Mouse (Mus musculus) adrenal gland, postnatal 25 days (tissue): ENCODE measurements around the gene Nsun7. TPM values are rescaled to one million over a fixed set of nuclear protein-coding genes. Genes with fewer than 3 reads are reported as not detected.

Experiments used
- DNase-seq: peaks from one replicate; pipeline ENCODE4 v3.0.0; 2021; ENCODE audit warnings: mixed read lengths
- total RNA-seq: library from RNA; stranded (reverse); gene quantifications from 2 replicates; pipeline ENCODE4 v1.2.3, GENCODE M21; 2021

The Nsun7 gene
- total RNA-seq, 1 experiment from 2014 or later: 0.70 TPM

DNA sequence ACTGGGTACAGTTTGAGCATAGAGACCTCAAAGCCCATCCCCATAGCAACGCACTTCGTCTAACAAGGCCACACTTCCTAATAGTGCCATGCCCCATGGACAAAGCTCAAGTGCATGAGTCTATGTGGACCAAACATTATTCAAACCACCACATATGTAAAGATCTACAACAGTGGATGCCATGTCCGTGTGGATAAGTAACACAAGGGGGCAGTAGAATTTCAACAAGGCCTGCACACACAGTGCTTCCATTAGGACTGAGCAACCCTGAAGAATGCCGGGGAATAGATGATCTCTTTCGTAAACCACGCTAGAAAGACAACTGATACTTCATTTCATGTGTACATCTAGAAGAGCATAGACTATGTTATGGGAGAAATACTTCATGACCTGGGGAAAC lies 21.0 kb downstream of the Nsun7 start:
- DNase-seq: no peak

DNA sequence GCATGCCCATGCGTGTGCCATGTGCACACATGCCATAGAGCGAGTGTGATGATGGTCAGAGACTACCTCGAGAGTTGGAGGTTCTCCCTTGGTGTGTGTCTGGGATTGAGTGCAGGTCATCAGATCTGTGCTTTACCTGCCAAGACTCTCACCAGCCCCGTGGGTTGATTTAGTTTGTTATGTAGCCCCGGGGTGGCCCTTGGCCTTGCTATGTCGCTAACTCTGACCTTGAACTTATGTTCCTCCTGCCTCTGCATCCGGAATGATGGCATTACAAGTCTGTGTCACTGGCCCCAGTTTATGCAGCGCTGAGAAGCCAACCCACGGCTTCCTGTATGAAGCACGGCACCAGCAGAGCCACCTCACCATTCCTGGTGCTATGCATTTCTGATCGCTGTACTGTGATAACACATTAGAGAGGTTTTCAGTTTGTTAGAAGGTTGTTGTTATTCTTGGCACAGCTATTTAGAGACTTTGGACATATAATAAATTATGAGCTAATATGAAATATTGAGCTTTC lies 34.5 kb downstream of the Nsun7 start:
- DNase-seq: no peak

DNA sequence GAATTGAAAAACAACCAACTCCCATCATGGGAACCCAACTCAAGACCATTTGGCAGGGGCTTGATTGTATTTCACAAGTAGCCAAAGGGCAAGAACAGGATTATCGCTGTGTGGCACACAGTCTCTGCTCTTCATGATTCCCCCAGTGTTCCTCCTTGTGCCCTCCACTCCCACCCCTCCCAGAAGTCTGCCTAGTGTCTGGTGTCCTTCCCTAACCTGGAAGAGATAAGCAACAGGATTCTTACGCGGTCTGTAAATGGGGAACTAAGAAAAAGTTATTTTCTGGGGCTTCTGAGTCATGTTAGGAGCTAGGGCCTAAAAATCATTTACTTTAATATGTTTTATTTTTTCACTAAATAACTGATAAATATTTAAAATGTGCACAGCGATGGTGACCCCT lies 35.3 kb downstream of the Nsun7 start:
- no peak for DNase-seq

DNA sequence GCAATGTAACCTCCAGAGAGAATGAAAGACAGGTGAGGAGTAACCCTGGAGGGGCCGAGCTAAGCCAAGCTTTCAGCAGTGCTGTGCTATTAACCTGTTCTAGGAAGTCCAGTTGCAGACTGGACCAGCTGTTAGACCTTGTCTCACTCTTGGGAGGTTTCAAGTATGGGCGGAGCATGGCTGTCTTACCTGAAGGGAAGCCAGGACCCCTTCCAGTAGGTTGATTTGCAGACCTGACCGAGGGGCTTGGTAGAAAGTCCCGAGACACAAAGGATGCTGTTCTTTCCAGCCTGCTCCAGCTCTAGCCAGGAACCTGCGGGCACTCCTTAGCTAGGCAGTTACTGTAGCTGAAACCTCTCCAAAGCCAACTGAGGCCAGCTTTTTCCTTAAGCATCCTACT lies 36.4 kb downstream of the Nsun7 start:
- no peak for DNase-seq

DNA sequence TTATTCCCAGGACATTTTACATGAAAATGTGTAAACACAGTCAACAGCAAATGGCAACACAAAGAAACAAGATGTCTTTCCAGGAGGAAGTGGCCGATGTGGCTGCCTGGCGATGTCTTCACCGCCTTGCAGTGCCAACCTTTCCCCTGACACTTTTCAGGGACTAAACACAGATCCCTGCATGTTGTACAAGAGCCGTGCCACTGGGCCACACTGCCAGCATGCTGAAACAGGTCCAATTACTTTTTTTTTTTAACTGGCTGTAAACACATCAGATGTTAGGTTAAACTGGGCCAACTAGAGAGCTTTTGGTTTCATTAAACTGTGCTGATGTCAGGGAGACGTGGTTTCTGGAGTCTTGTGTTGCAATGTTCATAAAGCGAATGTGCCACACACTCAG lies 39.2 kb downstream of the Nsun7 start:
- DNase-seq: no peak

DNA sequence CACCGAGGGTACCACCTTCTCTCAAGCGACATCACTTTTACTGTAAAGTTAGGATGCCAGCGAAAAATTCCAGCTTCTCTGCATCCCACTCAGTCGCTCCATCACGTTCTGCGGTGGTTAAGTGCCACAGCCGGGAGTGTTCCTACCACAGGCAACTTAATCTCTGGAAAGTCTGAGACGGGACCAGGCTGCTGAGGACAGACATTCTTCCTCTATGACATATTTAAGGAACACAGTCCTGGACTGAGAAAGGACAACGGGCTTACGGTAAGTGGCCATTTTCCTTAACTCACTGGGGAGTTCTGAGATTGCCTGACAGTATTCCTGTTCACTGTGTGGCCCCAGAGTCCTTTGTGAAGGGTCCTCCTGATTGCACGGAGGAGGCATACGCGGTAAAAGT lies 40.9 kb downstream of the Nsun7 start:
- DNase-seq: no peak

DNA sequence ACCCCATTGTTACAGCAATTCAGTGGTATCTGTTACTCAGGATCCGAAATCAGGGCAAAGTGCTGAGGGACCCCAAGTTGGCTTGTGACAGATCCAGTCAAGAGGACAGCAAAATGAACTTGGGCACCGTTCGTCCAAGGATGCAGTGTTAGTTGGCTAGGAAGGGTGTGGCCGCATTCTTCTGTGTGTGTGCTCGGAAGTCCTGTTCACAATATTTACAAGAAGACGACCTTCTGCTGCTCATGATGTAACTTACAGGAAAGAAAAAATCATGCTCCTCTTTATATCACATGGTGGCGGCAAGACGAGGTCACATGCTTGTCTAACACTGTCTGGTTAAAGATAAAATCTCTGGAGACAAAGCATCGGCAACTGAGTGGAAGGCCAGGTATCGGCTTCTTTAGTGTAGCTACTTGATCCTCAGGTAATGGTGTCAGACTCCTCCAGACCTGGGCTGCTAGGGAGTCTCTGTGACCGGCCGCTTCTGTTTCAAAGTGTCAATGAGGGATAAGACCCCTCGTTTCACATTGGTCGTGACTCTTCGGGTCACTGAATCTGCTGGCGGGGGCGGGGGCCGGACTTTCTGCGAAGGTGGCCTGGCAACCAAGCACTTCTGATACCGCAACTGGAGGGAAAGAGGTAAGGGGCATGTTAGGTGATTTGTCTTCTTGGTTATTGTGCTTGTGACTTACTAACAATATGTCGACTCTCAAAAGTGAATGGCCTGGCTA lies 42.6 kb downstream of the Nsun7 start:
- no peak for DNase-seq

DNA sequence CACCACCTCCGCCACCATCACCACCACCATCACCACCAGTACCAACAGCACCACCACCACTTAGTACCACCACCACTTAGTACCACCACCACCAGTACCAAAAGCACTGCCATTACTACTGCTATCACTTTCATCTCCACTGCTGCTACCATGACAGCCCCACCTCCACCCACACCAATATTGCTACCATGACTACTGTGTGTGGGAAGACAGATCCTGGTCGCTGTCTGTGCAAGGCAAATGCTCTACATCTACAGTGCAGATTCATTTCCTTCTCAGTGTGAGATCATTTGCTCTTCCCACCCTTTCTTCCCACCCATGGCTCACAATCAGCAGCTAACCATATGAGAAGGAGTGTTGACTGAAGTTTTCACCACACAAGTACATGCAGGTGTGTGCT lies 43.2 kb downstream of the Nsun7 start:
- DNase-seq: no peak

DNA sequence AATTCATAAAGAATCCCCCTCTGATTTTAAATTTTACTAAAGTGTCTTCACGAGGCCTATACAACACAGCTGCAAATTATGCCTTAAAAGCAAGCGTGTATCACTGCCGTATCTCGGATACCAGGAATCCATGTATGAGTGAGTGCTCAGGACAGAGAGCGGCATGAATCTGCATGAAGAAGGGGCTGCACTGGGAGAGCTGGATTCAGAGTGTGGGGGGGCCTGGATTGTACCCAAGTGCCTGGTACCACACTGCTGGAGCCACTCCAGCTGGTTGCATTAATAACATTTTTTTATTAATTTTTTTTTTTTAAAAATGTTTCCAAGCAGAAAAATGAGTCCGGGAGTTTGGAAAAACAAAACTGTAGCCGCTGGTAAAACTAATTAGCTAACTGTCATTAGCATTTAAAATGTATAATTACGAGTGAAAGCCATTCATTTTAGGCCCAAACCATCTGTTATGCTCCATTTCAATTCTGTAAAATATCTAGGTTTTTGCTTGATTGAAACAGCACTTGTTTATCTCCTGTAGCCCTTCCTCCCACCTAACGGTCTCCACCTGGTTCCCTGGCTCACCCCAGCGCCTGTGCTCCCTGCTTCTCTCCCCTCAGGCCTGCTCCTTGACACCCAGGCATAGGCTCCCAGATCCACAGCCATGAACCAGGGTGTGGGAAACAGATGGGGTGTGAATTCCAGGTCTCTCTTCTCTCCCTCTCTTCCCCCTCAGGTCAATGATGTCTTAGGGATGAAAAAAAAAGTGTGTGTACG lies 44.8 kb downstream of the Nsun7 start:
- no peak for DNase-seq

DNA sequence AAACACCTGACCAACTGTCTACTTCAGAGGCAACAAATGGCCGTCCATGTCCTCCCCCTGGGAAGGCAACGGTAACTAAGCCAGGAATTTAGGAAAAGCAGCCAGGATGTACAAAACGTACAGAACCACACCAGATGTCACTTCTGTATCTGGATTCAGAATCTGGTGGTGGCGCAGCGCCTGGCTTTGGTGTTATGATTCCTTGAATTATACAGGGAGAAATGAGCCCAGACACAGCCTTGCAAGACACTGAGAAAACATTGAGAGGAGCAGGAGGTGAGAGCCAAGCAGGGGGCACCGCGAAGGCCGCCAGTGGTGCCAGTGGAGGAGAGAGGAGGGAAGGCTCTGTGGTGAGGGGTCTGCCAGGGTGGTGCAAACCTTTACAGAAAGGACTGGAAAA lies 45.8 kb downstream of the Nsun7 start:
- DNase-seq: no peak

DNA sequence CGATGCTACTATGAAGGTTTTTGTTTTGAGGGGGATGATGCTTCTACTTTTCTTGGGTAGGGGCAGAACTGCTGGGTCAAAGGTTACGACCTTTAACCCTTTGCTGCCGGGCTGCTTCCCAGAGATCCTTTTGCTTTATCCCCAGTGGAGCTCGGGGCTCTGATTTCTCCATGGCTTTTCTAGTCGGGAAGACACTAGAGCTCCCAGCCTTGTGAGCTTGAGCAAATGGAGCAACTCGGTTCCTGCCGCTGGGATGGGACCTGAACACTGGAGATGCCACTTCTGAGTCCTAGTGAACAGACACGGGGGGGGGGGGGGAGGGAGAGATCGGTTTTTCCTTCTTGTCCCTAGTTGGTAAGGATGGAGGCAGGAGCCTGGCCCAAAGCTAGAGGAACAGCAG lies 50.6 kb downstream of the Nsun7 start:
- DNase-seq: no peak

DNA sequence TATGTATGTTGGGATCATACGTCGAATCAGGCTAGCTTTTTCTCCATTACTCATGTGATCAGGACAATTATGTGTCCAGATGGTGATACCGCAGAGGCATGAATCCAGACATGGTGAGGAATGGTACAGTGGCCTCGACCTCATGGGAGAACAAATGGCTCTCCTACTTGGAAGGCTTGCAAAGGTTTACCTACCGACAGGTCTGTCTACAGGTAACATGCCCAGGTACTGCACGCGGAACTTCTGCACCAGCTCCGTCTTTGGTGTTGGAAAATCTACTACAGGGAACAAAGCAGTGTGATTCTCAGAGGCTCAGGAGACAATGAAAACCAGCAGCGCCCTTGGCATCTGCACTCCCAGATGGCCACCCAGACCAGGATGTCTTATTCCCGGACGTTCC lies 51.1 kb downstream of the Nsun7 start:
- DNase-seq: no peak

DNA sequence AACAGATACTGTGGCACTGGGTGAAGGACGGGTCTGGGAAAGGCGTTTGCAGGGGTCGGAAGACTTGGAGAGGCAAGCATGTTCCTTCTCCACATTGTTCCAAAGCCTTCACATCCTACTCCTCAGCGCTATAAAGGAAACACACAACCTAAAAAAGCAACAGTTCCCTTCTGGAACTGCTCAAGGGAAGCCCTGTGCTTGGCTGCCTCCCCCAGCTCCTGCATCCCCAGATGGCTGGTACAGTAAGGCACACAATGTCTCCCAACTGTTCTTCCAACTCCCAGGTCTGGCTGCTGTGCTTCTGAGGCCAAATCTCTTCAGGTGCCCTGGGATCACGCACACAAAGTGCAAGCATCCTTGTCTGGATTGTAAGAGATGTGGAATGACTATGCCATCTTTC lies 56.1 kb downstream of the Nsun7 start:
- DNase-seq: no peak

DNA sequence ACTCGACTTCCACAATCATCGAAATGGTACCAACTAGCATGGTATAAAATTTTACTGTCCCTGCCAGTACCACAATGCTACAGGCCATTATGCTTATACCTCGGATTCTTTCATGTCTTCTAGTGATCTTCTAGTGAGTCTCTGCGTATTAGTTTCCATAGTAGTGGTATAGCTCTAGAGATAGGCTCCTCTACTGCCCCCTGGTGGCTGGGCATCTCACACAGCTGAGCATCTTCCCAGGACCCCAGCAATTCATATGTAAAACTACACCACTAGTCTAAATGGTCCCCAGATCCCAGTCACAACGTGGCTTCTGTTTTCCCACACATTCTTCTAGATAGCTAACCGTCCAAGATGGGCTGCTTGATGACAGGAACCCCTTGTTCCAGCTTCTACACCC lies 59.6 kb downstream of the Nsun7 start:
- peak; percentile 81 for DNase-seq

DNA sequence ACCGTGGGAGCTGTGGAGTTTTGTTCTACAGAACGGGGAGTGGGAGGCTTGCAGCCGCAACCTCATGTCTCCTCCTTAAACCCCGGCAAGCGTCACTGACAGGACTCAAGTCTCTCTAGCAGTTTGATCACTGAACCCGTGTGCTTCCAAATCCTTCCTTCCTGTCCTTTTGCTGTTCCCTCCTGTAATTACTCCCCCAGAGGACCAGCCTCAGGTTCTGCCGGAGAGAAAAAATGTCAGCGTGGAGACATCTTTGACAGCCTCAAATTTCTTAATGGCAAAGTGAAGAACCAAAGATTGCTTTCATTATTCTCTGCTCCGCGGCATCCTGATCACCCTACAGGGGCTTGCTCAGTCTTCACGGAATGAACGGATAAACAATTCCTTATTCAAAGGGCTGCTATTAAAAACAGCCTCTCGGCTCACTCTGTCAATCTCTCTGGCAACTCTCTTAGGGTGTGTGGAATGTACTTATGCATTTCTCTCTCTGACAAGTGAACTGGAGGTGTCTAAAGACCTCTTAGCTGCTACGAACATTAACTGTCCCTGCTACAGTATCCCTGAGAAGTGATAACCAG lies 60.2 kb downstream of the Nsun7 start:
- DNase-seq: no peak

DNA sequence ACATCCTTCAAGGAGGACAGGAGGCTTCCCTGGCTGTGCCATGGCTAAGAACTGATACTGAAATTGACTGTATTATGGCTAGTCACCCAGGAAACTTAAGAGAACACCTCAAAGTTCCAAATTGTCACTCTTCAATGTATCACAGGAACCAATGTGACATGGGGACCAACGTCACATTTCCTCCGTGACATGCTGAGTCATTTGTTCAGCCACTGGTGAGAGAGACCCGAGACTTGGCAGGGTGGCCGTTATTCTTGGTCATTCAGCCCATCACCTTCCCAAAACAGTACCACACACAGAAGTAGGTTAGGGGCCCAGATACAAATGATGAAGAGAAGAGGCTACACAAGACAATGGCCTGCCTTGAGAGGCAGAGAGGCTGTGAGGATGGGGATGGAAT lies 63.4 kb downstream of the Nsun7 start:
- no peak for DNase-seq

DNA sequence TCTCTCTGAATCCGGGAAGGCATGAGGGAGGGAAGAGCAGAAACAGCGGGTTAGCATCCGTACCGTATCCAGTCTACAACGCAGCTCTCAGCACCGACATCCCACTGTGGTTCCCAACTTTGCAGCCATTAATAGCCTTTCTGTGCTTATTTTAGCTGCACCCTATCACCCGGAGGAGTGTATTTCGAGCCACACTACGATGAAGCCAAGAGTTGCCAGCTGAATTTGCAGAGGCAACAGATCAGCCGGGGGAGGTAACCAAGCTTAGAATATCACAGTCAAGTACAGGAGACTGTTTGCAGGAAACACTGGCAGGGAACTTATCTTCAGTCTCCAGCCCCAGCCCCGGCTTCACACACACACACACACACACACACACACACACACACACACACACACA lies 63.9 kb downstream of the Nsun7 start:
- DNase-seq: no peak

DNA sequence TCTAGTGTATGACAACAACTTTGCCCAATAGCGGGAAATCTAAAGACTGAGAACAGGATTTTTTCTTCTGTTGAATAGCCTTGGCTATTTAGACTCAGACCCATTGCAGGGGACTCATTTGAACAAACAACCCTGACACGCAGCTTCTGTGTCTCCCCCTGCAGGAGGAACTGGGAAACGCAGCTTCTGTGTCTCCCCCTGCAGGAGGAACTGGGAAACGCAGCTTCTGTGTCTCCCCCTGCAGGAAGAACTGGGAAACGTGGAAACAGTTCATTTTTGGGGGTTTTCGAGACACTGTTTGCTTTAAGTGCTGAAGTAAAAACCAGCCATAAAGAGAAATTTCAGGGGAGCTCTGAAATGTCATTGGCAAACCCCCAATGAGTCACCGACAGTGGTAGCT lies 66.7 kb downstream of the Nsun7 start:
- no peak for DNase-seq

DNA sequence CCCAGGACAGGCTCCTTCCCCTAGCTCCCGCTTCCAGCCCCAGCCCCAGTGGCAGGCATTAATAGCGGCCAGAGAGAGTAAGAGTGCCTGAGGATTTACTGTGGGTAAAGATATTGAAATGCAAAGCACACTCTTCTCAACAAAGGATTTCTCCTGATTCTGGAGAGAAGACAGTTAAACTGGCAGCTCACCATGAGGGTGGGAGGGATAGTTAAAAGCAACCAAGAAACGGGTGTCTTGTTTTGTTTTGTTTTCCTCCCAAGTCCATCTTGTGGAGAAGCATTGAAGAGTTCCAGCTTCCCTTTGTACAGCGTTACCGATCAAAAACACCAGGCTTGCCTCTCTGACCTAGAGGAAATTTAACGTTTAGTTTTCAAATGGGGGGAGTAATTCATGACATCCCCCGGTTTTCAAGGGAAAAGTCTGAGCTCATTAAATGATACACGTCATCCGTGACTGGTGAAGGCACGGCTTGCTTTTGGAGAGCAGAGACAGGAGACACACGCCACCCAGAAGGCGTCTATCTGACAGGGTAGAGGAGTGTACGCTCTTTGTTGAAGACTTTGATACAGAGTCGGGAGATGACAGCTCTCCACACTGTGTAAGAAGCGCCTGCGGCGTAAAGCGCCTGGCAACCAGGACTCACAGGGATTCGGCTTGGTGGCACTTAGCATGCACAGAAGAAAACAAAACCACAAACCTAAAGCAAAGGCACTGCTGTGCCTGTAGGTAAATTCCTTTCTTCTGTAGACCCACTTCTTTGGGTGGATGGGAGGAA lies 68.4 kb downstream of the Nsun7 start:
- no peak for DNase-seq

DNA sequence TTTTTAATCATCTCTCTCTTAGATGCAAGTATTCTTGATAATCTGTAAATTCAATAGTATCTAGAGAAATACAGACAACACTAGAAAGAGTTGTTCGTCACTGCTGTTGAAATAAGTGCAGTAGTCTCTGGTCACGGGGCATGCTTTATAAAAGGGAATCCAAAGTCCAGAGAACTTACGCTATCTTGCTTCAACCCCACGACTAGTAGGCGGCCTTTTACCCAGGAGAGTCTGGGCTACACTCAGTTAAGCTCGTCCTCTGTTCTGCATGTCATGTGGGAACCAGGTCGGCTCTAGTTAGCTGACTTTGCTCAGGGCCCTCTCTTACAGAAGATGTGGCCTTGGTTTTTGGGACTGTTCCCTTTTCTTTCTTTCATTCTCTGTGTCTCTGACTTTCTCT lies 69.1 kb downstream of the Nsun7 start:
- no peak for DNase-seq

DNA sequence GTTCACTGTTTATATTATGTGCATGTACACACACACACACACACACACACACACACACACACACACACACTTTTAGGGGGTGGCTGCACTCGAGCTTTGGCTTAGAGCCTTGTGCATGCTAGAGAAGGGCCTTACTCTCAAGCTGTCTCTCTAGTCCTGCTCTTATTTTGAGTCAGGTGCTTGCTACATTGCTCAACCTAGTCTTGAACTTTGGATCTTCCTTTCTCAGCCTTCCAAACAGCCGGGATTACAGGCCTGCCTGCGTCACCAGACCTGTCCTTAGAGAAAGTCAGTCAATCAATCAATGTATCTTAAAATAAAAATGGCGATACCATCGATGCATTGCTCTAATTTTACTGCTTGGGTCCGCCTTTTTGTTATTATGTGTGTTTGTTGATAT lies 71.1 kb downstream of the Nsun7 start:
- no peak for DNase-seq
